Mouse (Mus musculus): ENCODE data around the gene Lrrc75b.
"Not testable (repeated sequence)": the region's sequence is repeated elsewhere in the genome, so short reads cannot be mapped to it uniquely, and the experiment has no call there.

Lrrc75b gene

GRCm38 (mm10) chr10:75573181-75573580, 13.1 kb upstream of the Lrrc75b start:
- Histone ChIP-seq H3K4me3 (replicated peaks; ENCODE audit: low read length) (no peak overlapping the region), H3K9me3 (ENCODE audit: low read length) (no peaks in the 10 kb centered on the region), H3K36me3 (ENCODE audit: insufficient read depth, low read length) (0 out of 2 replicates have a peak, but pooled peaks cover 4% of the 10 kb centered on the region), H3K27me3 (ENCODE audit: insufficient read depth, low read length) (peaks cover 19% of the 10 kb centered on the region), H3K4me1 (replicated peaks; ENCODE audit: low read depth, low read length) (peaks cover 45% of the 10 kb centered on the region)
- TF ChIP-seq POU5F1 (IDR thresholded peaks at IDR 0.05; ENCODE audit: borderline replicate concordance, low read length): no peak
- TF ChIP-seq CTCF (conservative IDR thresholded peaks at IDR 0.05; ENCODE audit: low read length): no peak
- TF ChIP-seq NANOG (IDR thresholded peaks at IDR 0.05; ENCODE audit: borderline replicate concordance, low read length): no peak

DNA sequence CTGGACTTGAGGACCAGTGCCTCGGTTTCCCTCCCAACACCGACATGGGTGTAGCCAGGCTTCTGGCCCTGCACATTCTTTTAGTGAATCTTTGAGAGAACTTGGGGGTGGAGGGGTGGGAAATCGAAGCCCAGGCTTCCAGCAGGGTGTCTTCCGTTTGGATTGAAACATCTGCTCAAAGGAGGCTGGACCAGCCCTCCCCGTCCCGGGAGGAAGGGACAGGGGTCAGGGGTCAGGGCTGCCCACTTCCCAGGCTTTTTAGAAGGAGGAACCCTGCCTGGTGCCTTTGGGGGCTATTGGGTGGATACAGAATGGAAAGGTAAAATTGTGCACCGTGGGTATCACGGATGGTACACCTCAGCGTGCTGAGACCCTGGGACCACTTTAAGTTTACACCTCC, 11.8 kb upstream of the Lrrc75b start:
- Histone ChIP-seq H3K27me3 (ENCODE audit: insufficient read depth, low read length) (peaks cover 24% of the 10 kb centered on the region), H3K4me1 (replicated peaks; ENCODE audit: low read depth, low read length) (peaks cover 55% of the 10 kb centered on the region), H3K4me3 (replicated peaks; ENCODE audit: low read length) (no peak overlapping the region), H3K9me3 (ENCODE audit: low read length) (no peaks in the 10 kb centered on the region), H3K36me3 (ENCODE audit: insufficient read depth, low read length) (0 out of 2 replicates have a peak, but pooled peaks cover 4% of the 10 kb centered on the region)
- no peak for TF ChIP-seq CTCF (conservative IDR thresholded peaks at IDR 0.05; ENCODE audit: low read length)
- no peak for TF ChIP-seq NANOG (IDR thresholded peaks at IDR 0.05; ENCODE audit: borderline replicate concordance, low read length)

DNA sequence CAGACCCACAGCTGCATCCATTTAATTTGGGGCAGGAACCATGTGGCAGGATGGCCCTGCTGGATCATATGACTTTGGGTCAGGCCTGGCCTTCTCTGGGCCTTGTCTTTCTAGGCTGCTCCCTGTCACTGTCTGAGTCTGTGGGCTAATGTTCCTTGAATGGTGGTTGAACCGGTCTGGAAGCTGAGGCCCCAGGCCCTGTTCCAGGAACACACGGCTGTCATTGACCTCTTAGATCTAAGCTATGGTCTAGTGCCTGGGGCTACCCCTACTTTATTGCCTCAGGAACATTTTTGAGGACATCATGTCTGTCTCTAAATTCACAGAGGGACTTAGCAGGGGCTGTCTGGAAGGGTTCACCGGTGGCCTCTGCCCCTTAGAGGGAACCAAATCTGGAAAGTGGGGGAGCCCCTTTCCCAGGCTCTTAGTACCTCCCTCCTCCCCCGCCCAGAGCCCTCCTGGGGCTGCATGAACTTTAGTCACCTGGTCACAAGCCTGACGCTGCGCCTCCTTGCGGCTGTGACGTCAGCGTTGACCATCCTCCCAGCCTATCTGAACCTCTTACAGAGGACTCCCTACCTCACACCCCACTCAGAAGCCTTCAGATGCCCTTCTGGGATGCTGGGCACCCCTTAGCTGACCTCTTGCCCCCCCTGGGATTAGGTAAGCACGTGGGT, 11.0 kb upstream of the Lrrc75b start:
- Histone ChIP-seq H3K36me3 (ENCODE audit: insufficient read depth, low read length) (0 out of 2 replicates have a peak, but pooled peaks cover 4% of the 10 kb centered on the region), H3K9me3 (ENCODE audit: low read length) (no peaks in the 10 kb centered on the region), H3K4me3 (replicated peaks; ENCODE audit: low read length) (no peak overlapping the region), H3K27me3 (ENCODE audit: insufficient read depth, low read length) (peaks cover 24% of the 10 kb centered on the region), H3K4me1 (replicated peaks; ENCODE audit: low read depth, low read length) (peaks cover 58% of the 10 kb centered on the region)
- TF ChIP-seq NANOG (IDR thresholded peaks at IDR 0.05; ENCODE audit: borderline replicate concordance, low read length): no peak
- TF ChIP-seq POU5F1 (IDR thresholded peaks at IDR 0.05; ENCODE audit: borderline replicate concordance, low read length): no peak
- TF ChIP-seq CTCF (conservative IDR thresholded peaks at IDR 0.05; ENCODE audit: low read length): no peak

- TF ChIP-seq CTCF (conservative IDR thresholded peaks at IDR 0.05; ENCODE audit: low read length) (no peak), NANOG (IDR thresholded peaks at IDR 0.05; ENCODE audit: borderline replicate concordance, low read length) (no peak), POU5F1 (IDR thresholded peaks at IDR 0.05; ENCODE audit: borderline replicate concordance, low read length) (no peak)
- Histone ChIP-seq H3K27me3 (ENCODE audit: insufficient read depth, low read length) (peaks cover 32% of the 10 kb centered on the region), H3K4me1 (replicated peaks; ENCODE audit: low read depth, low read length) (peaks cover 80% of the 10 kb centered on the region), H3K4me3 (replicated peaks; ENCODE audit: low read length) (peak overlapping the region; percentile 63), H3K36me3 (ENCODE audit: insufficient read depth, low read length) (0 out of 2 replicates have a peak, but pooled peaks cover 4% of the 10 kb centered on the region), H3K9me3 (ENCODE audit: low read length) (no peaks in the 10 kb centered on the region)
Measured at GRCm38 (mm10) chr10:75568851-75569250, 8.7 kb upstream of the Lrrc75b start.

DNA sequence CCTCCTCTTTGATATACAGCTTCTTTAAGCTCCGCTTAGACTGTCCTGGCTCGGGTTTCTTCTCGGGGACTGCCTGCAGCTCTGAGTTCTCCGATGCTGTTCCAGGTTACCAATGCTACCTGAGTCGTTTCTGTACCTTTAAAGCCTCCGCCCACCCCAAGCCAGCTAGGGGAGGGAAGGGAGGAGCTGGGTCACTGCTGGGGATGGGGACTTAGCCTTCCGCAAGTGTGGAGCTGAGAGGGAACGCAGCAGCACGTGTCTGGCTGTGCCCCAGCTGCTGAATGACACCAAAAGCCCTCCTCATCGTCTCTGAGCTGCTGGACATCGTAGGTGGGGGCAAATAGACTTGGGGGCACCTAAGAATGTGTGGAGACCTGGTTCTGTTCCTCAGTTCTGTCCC, 8.3 kb upstream of the Lrrc75b start:
- no peaks in the 10 kb centered on the region for H3K9me3 ChIP-seq (ENCODE audit: low read length)
- TF ChIP-seq CTCF (conservative IDR thresholded peaks at IDR 0.05; ENCODE audit: low read length) (no peak), POU5F1 (IDR thresholded peaks at IDR 0.05; ENCODE audit: borderline replicate concordance, low read length) (no peak), NANOG (IDR thresholded peaks at IDR 0.05; ENCODE audit: borderline replicate concordance, low read length) (no peak)
- peak overlapping the region; percentile 63 for H3K4me3 ChIP-seq (replicated peaks; ENCODE audit: low read length)
- H3K36me3 ChIP-seq (ENCODE audit: insufficient read depth, low read length): no peaks in the 10 kb centered on the region
- peaks cover 29% of the 10 kb centered on the region for H3K27me3 ChIP-seq (ENCODE audit: insufficient read depth, low read length)
- peaks cover 80% of the 10 kb centered on the region for H3K4me1 ChIP-seq (replicated peaks; ENCODE audit: low read depth, low read length)

- TF ChIP-seq CTCF (conservative IDR thresholded peaks at IDR 0.05; ENCODE audit: low read length) (no peak), NANOG (IDR thresholded peaks at IDR 0.05; ENCODE audit: borderline replicate concordance, low read length) (no peak), POU5F1 (IDR thresholded peaks at IDR 0.05; ENCODE audit: borderline replicate concordance, low read length) (no peak)
Measured at GRCm38 (mm10) chr10:75568029-75568428, 7.9 kb upstream of the Lrrc75b start.

DNA sequence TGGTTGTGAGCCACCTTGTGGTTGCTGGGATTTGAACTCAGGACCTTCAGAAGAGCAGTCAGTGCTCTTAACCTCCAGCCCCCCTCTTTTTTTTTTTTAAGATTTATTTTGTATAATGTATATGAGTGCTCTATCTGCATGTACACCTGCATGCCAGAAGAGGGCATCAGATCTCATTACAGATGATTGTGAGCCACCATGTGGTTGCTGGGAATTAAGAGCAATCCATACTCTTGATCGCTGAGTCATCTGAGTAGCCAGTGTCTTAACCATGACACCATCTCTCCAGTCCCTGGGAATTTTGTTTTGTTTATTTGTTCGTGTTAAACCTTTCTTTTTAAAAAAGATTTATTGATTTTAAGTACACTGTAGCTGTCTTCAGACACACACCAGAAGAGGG, 6.6 kb upstream of the Lrrc75b start:
- H3K4me1 ChIP-seq (replicated peaks; ENCODE audit: low read depth, low read length): peaks cover 75% of the 10 kb centered on the region
- H3K36me3 ChIP-seq (ENCODE audit: insufficient read depth, low read length); H3K4me3 ChIP-seq (replicated peaks; ENCODE audit: low read length); H3K9me3 ChIP-seq (ENCODE audit: low read length): not testable (repeated sequence)
- H3K27me3 ChIP-seq (ENCODE audit: insufficient read depth, low read length): peaks cover 40% of the 10 kb centered on the region

More at GRCm38 (mm10) chr10:75568029-75568428, 7.9 kb upstream of the Lrrc75b start:
- Histone ChIP-seq H3K9me3 (ENCODE audit: low read length) (no peaks in the 10 kb centered on the region), H3K36me3 (ENCODE audit: insufficient read depth, low read length) (no peaks in the 10 kb centered on the region), H3K4me3 (replicated peaks; ENCODE audit: low read length) (peak overlapping the region; percentile 63), H3K27me3 (ENCODE audit: insufficient read depth, low read length) (peaks cover 31% of the 10 kb centered on the region), H3K4me1 (replicated peaks; ENCODE audit: low read depth, low read length) (peaks cover 80% of the 10 kb centered on the region)

DNA sequence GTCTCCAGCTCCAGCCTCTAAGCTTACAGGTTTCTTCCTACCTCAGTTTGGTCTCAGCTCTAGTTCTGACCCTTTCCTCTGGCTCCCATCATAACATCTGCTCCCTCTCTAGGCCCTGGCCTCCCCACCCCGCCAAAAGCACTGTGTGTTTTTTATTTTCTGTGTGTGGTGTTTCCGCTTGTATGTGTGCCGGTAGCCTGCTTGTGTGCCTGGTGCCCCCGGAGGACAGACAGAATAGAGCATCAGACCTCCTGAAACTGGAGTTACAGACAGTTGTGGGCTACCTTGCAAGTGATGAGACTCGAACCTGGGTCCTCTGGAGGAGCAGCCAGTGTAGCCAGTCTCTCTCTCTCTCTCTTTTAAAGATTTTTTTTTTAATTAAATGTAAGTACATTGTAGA, 6.2 kb upstream of the Lrrc75b start:
- TF ChIP-seq POU5F1 (IDR thresholded peaks at IDR 0.05; ENCODE audit: borderline replicate concordance, low read length) (no peak), CTCF (conservative IDR thresholded peaks at IDR 0.05; ENCODE audit: low read length) (peak; percentile 4; the same call in 1 of the 2 replicates), NANOG (IDR thresholded peaks at IDR 0.05; ENCODE audit: borderline replicate concordance, low read length) (no peak)
- H3K36me3 ChIP-seq (ENCODE audit: insufficient read depth, low read length): no peaks in the 10 kb centered on the region
- H3K27me3 ChIP-seq (ENCODE audit: insufficient read depth, low read length): peaks cover 45% of the 10 kb centered on the region
- H3K4me1 ChIP-seq (replicated peaks; ENCODE audit: low read depth, low read length): peaks cover 73% of the 10 kb centered on the region
- no peaks in the 10 kb centered on the region for H3K9me3 ChIP-seq (ENCODE audit: low read length)
- H3K4me3 ChIP-seq (replicated peaks; ENCODE audit: low read length): no peak overlapping the region

GRCm38 (mm10) chr10:75565906-75566305, 5.8 kb upstream of the Lrrc75b start:
- H3K36me3 ChIP-seq (ENCODE audit: insufficient read depth, low read length): no peaks in the 10 kb centered on the region
- H3K4me1 ChIP-seq (replicated peaks; ENCODE audit: low read depth, low read length): peaks cover 73% of the 10 kb centered on the region
- H3K27me3 ChIP-seq (ENCODE audit: insufficient read depth, low read length): peaks cover 49% of the 10 kb centered on the region
- no peaks in the 10 kb centered on the region for H3K9me3 ChIP-seq (ENCODE audit: low read length)
- TF ChIP-seq CTCF (conservative IDR thresholded peaks at IDR 0.05; ENCODE audit: low read length) (no peak), NANOG (IDR thresholded peaks at IDR 0.05; ENCODE audit: borderline replicate concordance, low read length) (no peak), POU5F1 (IDR thresholded peaks at IDR 0.05; ENCODE audit: borderline replicate concordance, low read length) (no peak)
- peak overlapping the region; percentile 54 for H3K4me3 ChIP-seq (replicated peaks; ENCODE audit: low read length)
